Mouse (Mus musculus): ENCODE results near the gene Ankdd1b. TPM values are rescaled to one million over a fixed set of nuclear protein-coding genes. Genes with fewer than 3 reads are reported as not detected.

Gene Ankdd1b
- polyA plus RNA-seq, 1 experiment from 2014 or later, result not detected

DNA sequence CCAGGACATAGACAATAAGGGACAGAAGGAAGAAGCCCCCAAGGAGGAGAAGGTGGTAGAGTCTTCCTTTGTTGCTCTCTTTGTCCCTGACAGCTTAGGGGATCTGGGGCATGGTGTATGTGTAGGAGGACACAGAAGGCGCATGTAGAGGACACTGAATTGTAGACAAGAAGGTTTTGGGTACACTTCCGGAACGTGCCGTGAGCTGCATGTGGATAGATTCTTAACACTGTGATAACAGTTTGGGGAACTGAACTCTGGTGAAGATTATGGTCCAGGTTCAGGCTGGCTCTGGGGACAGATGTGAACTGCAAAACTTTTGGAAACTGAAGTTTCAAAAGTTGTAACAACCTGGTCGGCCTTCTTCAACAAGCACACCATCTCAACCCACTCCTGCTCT lies 13.4 kb downstream of the Ankdd1b start:
- H3K4me2 ChIP-seq, result no peak overlapping the region
- no peaks in the 10 kb centered on the region for H3K4me1 ChIP-seq (replicated peaks)
- H3K36me3 ChIP-seq (replicated peaks), result no peaks in the 10 kb centered on the region
- H3K9me3 ChIP-seq (replicated peaks), result no peaks in the 10 kb centered on the region
- no peak for ATAC-seq (ENCODE audit: insufficient read depth)
- no peaks in the 10 kb centered on the region for H3K27me3 ChIP-seq
- 62% methylated on average over 5 of the region's 5 CpGs for WGBS (ENCODE audit: insufficient replicate concordance)
- no peak overlapping the region for H3K9ac ChIP-seq
- H3K27ac ChIP-seq (replicated peaks), result no peak overlapping the region
- no peak overlapping the region for H3K4me3 ChIP-seq (replicated peaks)

DNA sequence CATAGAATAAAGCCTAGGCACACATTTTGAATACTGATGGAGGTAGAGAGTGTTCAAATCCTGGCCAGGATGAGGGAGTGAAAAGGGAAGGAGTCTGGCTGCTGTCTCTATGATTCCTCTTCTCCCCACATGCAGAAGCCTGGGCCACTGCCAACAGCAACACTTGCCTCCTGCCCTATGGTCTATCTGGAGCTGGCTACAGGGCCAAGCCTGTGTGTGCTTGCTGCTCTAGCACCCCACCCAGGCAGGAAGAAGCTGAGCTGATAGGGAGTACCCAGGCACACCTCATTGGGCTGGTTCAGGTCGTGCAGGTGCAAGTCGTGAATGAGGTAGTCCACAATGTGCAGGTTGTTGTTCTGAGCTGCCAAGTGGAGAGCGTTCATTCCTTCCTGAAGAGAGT lies 16.7 kb downstream of the Ankdd1b start:
- no peaks in the 10 kb centered on the region for H3K36me3 ChIP-seq (replicated peaks)
- no peak overlapping the region for H3K9ac ChIP-seq
- H3K4me3 ChIP-seq (replicated peaks), result no peak overlapping the region
- no peaks in the 10 kb centered on the region for H3K4me1 ChIP-seq (replicated peaks)
- no peak overlapping the region for H3K4me2 ChIP-seq
- no peaks in the 10 kb centered on the region for H3K27me3 ChIP-seq
- ATAC-seq (ENCODE audit: insufficient read depth), result no peak
- 52% methylated on average over 3 of the region's 3 CpGs for WGBS (ENCODE audit: insufficient replicate concordance)
- no peaks in the 10 kb centered on the region for H3K9me3 ChIP-seq (replicated peaks)
- no peak overlapping the region for H3K27ac ChIP-seq (replicated peaks)

DNA sequence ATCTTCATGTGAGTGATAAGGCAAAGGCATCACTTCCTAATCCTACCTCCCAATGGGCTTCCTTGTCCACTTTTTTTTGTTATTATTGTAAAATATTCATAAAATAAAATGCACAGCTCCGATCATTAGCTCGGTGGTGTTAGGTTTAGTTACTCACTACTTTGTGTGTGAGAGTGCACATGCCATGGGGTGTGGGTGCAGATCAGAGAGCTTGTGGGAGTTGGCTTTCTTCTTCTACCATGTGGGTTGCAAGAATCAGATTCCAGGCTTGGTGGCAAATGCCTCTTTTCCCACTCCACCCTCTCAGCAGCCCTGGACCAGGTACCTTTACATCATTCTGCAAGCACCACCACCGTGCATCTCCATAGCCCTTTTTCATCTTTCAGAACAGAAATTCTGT lies 18.4 kb downstream of the Ankdd1b start:
- Histone ChIP-seq H3K4me2 (no peak overlapping the region), H3K27ac (replicated peaks) (no peak overlapping the region), H3K9ac (no peak overlapping the region), H3K4me1 (replicated peaks) (no peaks in the 10 kb centered on the region), H3K4me3 (replicated peaks) (no peak overlapping the region), H3K27me3 (no peaks in the 10 kb centered on the region), H3K36me3 (replicated peaks) (no peaks in the 10 kb centered on the region), H3K9me3 (replicated peaks) (no peaks in the 10 kb centered on the region)
- ATAC-seq (ENCODE audit: insufficient read depth), result no peak
- WGBS (ENCODE audit: insufficient replicate concordance), result 69% methylated on average over 3 of the region's 3 CpGs

DNA sequence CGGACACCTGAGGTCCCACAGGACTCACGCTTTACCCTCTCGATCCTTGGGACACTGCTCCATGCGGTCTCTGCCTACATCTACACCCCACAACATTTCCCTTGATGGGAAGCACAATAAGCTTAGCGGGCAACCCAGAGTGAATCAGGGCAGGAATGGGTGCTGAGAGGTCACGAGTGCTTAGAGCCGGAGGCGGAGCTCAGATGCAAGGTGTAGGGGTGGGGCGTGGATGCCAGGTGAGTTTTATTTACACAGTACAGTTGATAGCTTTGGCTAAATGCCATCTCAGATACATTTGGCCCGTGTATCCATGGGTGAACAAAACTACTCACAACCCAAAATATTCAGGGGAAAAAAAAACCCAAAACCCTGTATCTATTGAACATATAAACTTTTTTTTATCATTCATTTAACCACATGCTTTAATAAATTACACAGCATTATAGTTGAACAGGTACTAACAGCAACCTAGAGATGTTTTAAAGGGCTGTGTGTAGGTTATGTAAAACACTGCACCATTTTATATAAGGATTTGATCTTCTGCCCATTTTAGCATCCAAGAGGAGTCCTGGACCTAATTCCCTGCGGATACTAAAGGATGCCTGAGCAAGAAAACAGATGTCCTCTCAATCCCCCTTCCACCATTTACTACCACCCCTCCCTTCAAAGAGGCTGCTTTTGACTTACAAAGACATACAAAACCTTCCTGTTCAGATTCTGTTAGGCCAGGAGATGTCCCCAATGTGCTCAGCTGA lies 19.4 kb downstream of the Ankdd1b start:
- 77% methylated on average over 11 of the region's 11 CpGs for WGBS (ENCODE audit: insufficient replicate concordance)
- Histone ChIP-seq H3K27me3 (no peaks in the 10 kb centered on the region), H3K9ac (no peak overlapping the region), H3K27ac (replicated peaks) (no peak overlapping the region), H3K9me3 (replicated peaks) (no peaks in the 10 kb centered on the region), H3K36me3 (replicated peaks) (no peaks in the 10 kb centered on the region), H3K4me3 (replicated peaks) (no peak overlapping the region), H3K4me2 (no peak overlapping the region), H3K4me1 (replicated peaks) (no peaks in the 10 kb centered on the region)
- no peak for ATAC-seq (ENCODE audit: insufficient read depth)

DNA sequence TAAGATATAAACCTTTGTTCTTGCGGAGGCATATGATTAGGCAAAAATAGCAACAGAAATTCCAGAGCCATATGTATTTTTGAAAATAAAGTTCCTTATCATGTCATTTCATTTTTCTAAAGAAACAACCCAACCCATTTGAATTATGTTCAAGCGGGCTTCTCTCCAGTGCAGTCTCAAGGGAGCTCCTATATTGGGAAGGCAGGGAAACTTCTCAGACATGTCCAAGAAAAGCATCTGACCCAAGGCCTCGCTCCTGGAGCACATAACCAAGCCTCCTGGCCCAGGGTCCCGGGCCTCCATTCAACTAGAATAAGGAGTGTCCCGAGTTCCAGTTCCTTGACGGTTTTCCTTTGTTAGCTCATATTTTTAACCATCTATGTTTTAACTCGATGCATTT lies 20.1 kb downstream of the Ankdd1b start:
- ATAC-seq (ENCODE audit: insufficient read depth), result no peak
- Histone ChIP-seq H3K27me3 (no peaks in the 10 kb centered on the region), H3K27ac (replicated peaks) (no peak overlapping the region), H3K9me3 (replicated peaks) (no peaks in the 10 kb centered on the region), H3K4me3 (replicated peaks) (no peak overlapping the region), H3K36me3 (replicated peaks) (no peaks in the 10 kb centered on the region), H3K4me1 (replicated peaks) (no peaks in the 10 kb centered on the region), H3K4me2 (no peak overlapping the region), H3K9ac (no peak overlapping the region)
- 72% methylated on average over 7 of the region's 7 CpGs for WGBS (ENCODE audit: insufficient replicate concordance)

DNA sequence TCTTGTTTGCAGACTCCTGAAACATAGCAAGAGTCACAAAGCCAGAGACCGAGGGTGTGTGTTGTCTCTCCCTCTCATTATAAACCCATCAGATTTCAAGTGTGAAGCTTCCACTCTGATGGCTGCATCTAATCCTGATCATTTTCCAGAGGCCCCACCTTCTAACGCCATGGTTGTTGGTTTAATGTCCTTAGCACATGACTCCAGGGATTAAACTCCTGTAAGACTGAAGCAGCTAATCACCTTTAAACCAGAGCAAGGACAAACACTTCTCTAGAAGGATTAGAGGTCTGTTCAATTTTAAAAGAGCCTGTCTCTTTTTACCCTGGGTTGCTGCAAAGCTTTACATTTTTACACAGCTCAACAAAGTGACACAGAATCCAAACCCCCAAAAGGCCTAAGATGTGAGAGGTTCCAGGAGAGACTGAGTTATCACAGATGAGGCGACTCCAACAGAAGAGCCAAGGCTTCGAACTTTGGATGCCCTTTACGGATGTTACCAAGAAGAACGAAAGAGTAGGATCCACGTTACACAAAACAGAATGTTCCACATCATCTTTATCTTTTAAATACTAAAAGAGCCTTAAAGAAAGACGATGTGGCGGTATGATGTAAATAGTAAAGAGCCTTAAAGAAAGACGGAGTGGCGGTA lies 20.7 kb downstream of the Ankdd1b start:
- WGBS (ENCODE audit: insufficient replicate concordance), result 71% methylated on average over 11 of the region's 11 CpGs
- H3K27ac ChIP-seq (replicated peaks), result no peak overlapping the region
- ATAC-seq (ENCODE audit: insufficient read depth), result no peak

DNA sequence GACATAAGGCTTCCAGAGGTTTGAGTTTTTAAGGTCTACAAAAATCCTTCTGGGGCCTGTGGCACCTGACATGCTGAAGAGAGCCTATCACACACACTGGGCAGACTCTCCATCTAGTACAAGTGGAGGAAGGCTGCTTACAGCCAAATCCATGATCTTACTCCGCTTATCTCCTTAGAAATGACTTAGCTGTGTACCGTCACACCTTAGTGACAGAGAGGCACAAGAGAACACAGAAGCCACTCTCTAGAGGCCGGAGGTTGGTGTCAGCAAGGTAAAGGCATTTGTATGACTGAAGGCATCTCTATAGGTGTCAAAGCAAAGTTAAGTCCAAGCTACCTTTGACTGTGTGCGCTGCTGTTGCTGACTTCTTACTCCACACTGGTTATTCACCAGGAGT lies 30.6 kb downstream of the Ankdd1b start:
- no peak overlapping the region for H3K9ac ChIP-seq
- no peak overlapping the region for H3K27ac ChIP-seq (replicated peaks)
- H3K4me3 ChIP-seq (replicated peaks), result no peak overlapping the region
- H3K27me3 ChIP-seq, result no peaks in the 10 kb centered on the region
- H3K9me3 ChIP-seq (replicated peaks), result no peaks in the 10 kb centered on the region
- 72% methylated on average over 4 of the region's 4 CpGs for WGBS (ENCODE audit: insufficient replicate concordance)
- no peak overlapping the region for H3K4me2 ChIP-seq
- H3K36me3 ChIP-seq (replicated peaks), result no peaks in the 10 kb centered on the region
- H3K4me1 ChIP-seq (replicated peaks), result peaks cover 11% of the 10 kb centered on the region; the same call in 1 of the 2 replicates
- ATAC-seq (ENCODE audit: insufficient read depth), result no peak

More for the DNA sequence above, 20.7 kb downstream of the Ankdd1b start:
- Histone ChIP-seq H3K4me1 (replicated peaks) (no peaks in the 10 kb centered on the region), H3K4me2 (no peak overlapping the region), H3K9ac (no peak overlapping the region), H3K27me3 (no peaks in the 10 kb centered on the region), H3K9me3 (replicated peaks) (no peaks in the 10 kb centered on the region), H3K36me3 (replicated peaks) (no peaks in the 10 kb centered on the region), H3K4me3 (replicated peaks) (no peak overlapping the region)

DNA sequence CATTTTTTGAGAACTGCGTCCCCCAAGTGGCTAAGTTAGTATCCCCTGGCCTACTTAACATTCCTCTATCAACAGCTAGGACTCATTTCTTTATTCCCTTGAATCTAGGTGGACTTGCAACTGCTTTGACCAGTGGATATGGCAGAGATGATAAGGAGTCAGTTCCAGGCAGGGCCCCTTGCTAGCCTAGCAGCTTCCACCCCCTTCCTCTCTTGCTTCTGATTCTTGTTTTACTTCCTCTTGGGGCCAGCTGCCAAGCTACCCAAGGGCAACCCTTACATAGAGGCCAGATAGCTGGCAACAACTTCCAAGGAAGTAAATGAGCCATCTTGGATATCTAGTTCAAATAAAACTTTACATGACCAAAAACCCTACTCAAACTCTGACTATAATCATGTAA lies 34.1 kb downstream of the Ankdd1b start:
- ATAC-seq (ENCODE audit: insufficient read depth), result no peak
- Histone ChIP-seq H3K4me3 (replicated peaks) (no peak overlapping the region), H3K27ac (replicated peaks) (no peak overlapping the region), H3K9me3 (replicated peaks) (no peaks in the 10 kb centered on the region), H3K27me3 (no peaks in the 10 kb centered on the region), H3K4me1 (replicated peaks) (peaks cover 30% of the 10 kb centered on the region), H3K4me2 (no peak overlapping the region), H3K36me3 (replicated peaks) (no peaks in the 10 kb centered on the region), H3K9ac (no peak overlapping the region)
- 61% methylated on average over 1 of the region's 1 CpGs for WGBS (ENCODE audit: insufficient replicate concordance)

DNA sequence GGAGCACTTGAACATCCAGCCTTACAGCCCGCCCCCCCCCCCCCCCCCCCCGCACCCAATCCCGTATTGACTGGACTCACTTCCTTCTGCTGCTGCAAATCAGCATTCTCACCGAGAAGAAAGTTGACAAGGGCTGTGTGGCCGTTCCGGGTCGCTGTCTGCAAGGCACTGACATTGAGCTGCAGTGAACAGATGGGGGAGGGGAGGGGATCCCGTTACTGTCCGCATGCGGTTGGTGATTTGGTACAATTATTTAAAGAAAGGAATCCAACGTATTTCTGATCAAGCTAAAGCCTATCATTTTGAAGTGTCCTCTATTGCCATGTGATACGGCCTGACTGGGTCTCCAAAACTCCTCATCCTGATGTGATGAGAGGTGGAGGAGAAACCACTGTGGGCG lies 35.2 kb downstream of the Ankdd1b start:
- Histone ChIP-seq H3K27me3 (no peaks in the 10 kb centered on the region), H3K4me2 (no peak overlapping the region), H3K9me3 (replicated peaks) (no peaks in the 10 kb centered on the region), H3K9ac (no peak overlapping the region), H3K4me3 (replicated peaks) (no peak overlapping the region), H3K4me1 (replicated peaks) (peaks cover 30% of the 10 kb centered on the region), H3K27ac (replicated peaks) (no peak overlapping the region), H3K36me3 (replicated peaks) (no peaks in the 10 kb centered on the region)
- 18% methylated on average over 12 of the region's 13 CpGs for WGBS (ENCODE audit: insufficient replicate concordance)
- no peak for ATAC-seq (ENCODE audit: insufficient read depth)

DNA sequence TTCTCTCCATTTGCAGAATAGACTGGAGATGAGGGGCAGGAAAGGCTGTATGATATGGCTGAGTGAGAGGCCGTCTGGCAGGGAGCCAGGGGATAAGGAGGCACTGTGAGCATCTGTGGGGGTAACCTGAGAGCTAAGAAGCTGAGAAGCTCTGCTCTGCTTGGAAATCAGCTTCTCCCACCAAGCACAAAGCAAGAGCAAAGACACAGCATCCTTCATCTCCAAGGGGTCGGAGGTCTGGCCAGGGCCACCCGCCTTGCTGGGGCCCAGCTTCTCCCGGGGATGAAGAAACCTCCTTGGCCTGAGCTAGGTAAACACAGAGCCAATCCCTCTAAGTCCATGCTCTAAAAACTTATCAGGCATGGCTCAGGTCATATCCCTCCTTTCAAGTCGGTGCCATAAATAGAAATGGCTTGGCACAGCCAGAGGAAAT lies 36.1 kb downstream of the Ankdd1b start:
- Histone ChIP-seq H3K4me2 (no peak overlapping the region), H3K36me3 (replicated peaks) (no peaks in the 10 kb centered on the region), H3K9ac (no peak overlapping the region), H3K27ac (replicated peaks) (no peak overlapping the region), H3K27me3 (no peaks in the 10 kb centered on the region), H3K4me3 (replicated peaks) (no peak overlapping the region), H3K9me3 (replicated peaks) (no peaks in the 10 kb centered on the region), H3K4me1 (replicated peaks) (peaks cover 30% of the 10 kb centered on the region)
- 50% methylated on average over 5 of the region's 5 CpGs for WGBS (ENCODE audit: insufficient replicate concordance)
- no peak for ATAC-seq (ENCODE audit: insufficient read depth)

DNA sequence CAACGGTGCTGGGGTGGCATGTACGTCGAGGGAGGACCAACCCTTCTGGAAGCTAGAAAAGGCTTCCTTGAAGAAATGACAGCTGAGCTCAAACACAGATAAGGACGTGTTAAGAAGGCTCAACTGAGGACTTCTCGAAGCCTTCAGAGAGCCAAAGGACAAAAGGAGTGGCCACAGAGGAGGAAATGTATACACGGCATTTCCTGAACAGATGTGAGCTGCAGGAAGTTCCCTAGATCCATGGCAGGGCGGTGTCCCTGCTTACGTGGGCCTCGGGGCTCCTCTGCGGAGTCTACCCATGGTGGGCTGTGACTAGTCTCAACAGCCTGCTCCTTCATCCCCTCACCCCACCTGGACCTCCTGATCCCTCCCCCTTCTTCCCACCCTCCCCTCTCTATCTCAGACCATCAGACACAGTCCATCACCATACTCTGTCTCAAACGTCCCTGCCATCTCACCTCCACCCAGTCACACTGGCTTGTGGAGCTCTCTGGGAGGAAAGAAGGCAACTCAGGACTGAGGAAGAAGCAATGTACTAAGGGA lies 37.3 kb downstream of the Ankdd1b start:
- H3K4me3 ChIP-seq (replicated peaks), result no peak overlapping the region
- H3K9me3 ChIP-seq (replicated peaks), result no peaks in the 10 kb centered on the region
- no peak overlapping the region for H3K9ac ChIP-seq
- H3K36me3 ChIP-seq (replicated peaks), result no peaks in the 10 kb centered on the region
- H3K4me2 ChIP-seq, result peak overlapping the region; percentile 15; the same call in 1 of the 2 replicates
- ATAC-seq (ENCODE audit: insufficient read depth), result 0 out of 2 replicates have a peak, but pooled peaks have one; percentile 16
- no peaks in the 10 kb centered on the region for H3K27me3 ChIP-seq
- H3K4me1 ChIP-seq (replicated peaks), result peaks cover 30% of the 10 kb centered on the region
- 15% methylated on average over 11 of the region's 11 CpGs for WGBS (ENCODE audit: insufficient replicate concordance)
- no peak overlapping the region for H3K27ac ChIP-seq (replicated peaks)

All from liver, embryonic 15.5 days (tissue).